ENCODE assay signal across 22 mouse cellular contexts in genomic region chr19:30014331-30014730, GRCm38 (mm10). TPM values are rescaled to one million over a fixed set of nuclear protein-coding genes. Genes with fewer than 3 reads are reported as not detected.
"Had no signal": no experiment of that assay in that cellular context is flagged by ENCODE, and none has a peak within 500 bp of the region (broad histone marks: within the 10 kb centered on the region; RNA-seq: fewer than 3 reads in every experiment).

No protein-coding gene starts in this region.

- H3K9me3 ChIP-seq: megakaryocyte, embryonic 14.5 days; midbrain, embryonic 13.5 days; midbrain, embryonic 15.5 days; neural tube, embryonic 12.5 days; stomach, embryonic 15.5 days had no signal

- H3K36me3 ChIP-seq: midbrain, embryonic 13.5 days; midbrain, embryonic 15.5 days; neural tube, embryonic 12.5 days; stomach, embryonic 15.5 days had no signal

- H3K4me1 ChIP-seq: megakaryocyte, embryonic 14.5 days; midbrain, embryonic 13.5 days; midbrain, embryonic 15.5 days; neural tube, embryonic 12.5 days had no signal

- H3K9ac ChIP-seq: lung, embryonic 14.5 days; midbrain, embryonic 13.5 days; midbrain, embryonic 15.5 days; neural tube, embryonic 12.5 days; stomach, embryonic 15.5 days had no signal

- H3K27ac ChIP-seq: midbrain, embryonic 13.5 days; midbrain, embryonic 15.5 days; neural tube, embryonic 12.5 days; stomach, embryonic 15.5 days; stomach, postnatal 0 days had no signal

- H3K4me3 ChIP-seq: megakaryocyte, embryonic 14.5 days; midbrain, embryonic 13.5 days; midbrain, embryonic 15.5 days; neural tube, embryonic 12.5 days; stomach, embryonic 15.5 days had no signal

- ATAC-seq: midbrain, embryonic 13.5 days; midbrain, embryonic 15.5 days had no signal

- DNase-seq: lung, adult 18-20 months; lung, embryonic 14.5 days; lung, postnatal 10 days; lung, postnatal 4 days; right cerebral cortex, postnatal 14 days; thymus, adult 2 months; thymus, postnatal 25 days; thymus, postnatal 4 days had no signal

- H3K4me2 ChIP-seq: lung, embryonic 14.5 days; midbrain, embryonic 11.5 days; midbrain, embryonic 13.5 days; midbrain, embryonic 15.5 days; neural tube, embryonic 12.5 days; stomach, embryonic 15.5 days had no signal

- H3K27me3 ChIP-seq: midbrain, embryonic 13.5 days; midbrain, embryonic 15.5 days; neural tube, embryonic 12.5 days; stomach, embryonic 15.5 days had no signal

RNA-seq across cellular contexts. Expression of gene Trpd52l3, which starts 10.7 kb away (rescaled TPM):
- total RNA-seq: midbrain, postnatal 0 days; monocyte, adult 5-6 weeks; neutrophil, adult 5-6 weeks had no signal
- polyA plus RNA-seq: lung, embryonic 14.5 days; lung, embryonic 16.5 days; midbrain, embryonic 11.5 days; midbrain, embryonic 13.5 days; midbrain, embryonic 15.5 days; midbrain, postnatal 0 days; neural tube, embryonic 12.5 days; neural tube, embryonic 14.5 days; spleen, adult 2 months; stomach, embryonic 15.5 days; stomach, postnatal 0 days; urinary bladder, adult 2 months had no signal
